ENCODE assay signal across 8 mouse cellular contexts in genomic region chr14:98181545-98181944, GRCm38 (mm10). TPM values are rescaled to one million over a fixed set of nuclear protein-coding genes. Genes with fewer than 3 reads are reported as not detected.
DNase-seq lines count a peak whose midpoint lies in the region; ATAC-seq and TF ChIP-seq lines count a peak whose summit lies in the region.

No protein-coding gene starts in this region.

- H3K9ac ChIP-seq in forebrain, embryonic 16.5 days (replicated peaks; ENCODE audit: low read depth, low read length) = no peak overlapping the region
- H3K9ac ChIP-seq in midbrain, embryonic 13.5 days (replicated peaks) = no peak overlapping the region

- H3K27ac ChIP-seq in left cerebral cortex, adult 2 months = no peak overlapping the region
- no peak overlapping the region for H3K27ac ChIP-seq in forebrain, embryonic 16.5 days (ENCODE audit: low read length)
- no peak overlapping the region for H3K27ac ChIP-seq in midbrain, embryonic 13.5 days

- H3K4me3 ChIP-seq in left cerebral cortex, adult 2 months = no peak overlapping the region
- no peak overlapping the region for H3K4me3 ChIP-seq in forebrain, embryonic 16.5 days (replicated peaks; ENCODE audit: low read length)
- no peak overlapping the region for H3K4me3 ChIP-seq in midbrain, embryonic 13.5 days (replicated peaks)

- H3K4me2 ChIP-seq in forebrain, embryonic 16.5 days (ENCODE audit: low read length) = no peak overlapping the region
- no peak overlapping the region for H3K4me2 ChIP-seq in midbrain, embryonic 13.5 days (replicated peaks)

- 0 out of 2 replicates have a peak, but pooled peaks cover 4% of the 10 kb centered on the region for H3K27me3 ChIP-seq in forebrain, embryonic 16.5 days (replicated peaks; ENCODE audit: control insufficient read depth, insufficient read depth, low read length)
- H3K27me3 ChIP-seq in midbrain, embryonic 13.5 days = no peaks in the 10 kb centered on the region

- TF ChIP-seq CTCF in left cerebral cortex, adult 2 months (IDR thresholded peaks at IDR 0.05) = peak; percentile 71

- DNase-seq in cerebellum, postnatal 10 days = peak; percentile 48 to 54
- DNase-seq in cerebellum, adult 9-11 months = no peak
- DNase-seq in left cerebral cortex, adult 2 months (ENCODE audit: extremely low spot score in 1 of 2, low spot score in 2 of 2) = peak in 1 of 2 experiments; percentile 22
- no peak for DNase-seq in left cerebral cortex, postnatal 36 days (ENCODE audit: low spot score in 2 of 2)
- no peak for DNase-seq in urinary bladder, postnatal 25 days (ENCODE audit: low spot score)

- intact Hi-C loops in left cerebral cortex, adult 2 months (cut with DNase I) = loop anchor here (5.0 kb wide), 2 partner anchors 624 to 1219 kb away; no protein-coding TSS in a partner anchor
- intact Hi-C loops in left cerebral cortex, postnatal 36 days (cut with DNase I) = loop anchor here (5.0 kb wide), 1 partner anchor 864 kb away; no protein-coding TSS in a partner anchor

- no peaks in the 10 kb centered on the region for H3K4me1 ChIP-seq in forebrain, embryonic 16.5 days (replicated peaks; ENCODE audit: control insufficient read depth, insufficient read depth, low read length)
- 0 out of 2 replicates have a peak, but pooled peaks cover 2% of the 10 kb centered on the region for H3K4me1 ChIP-seq in midbrain, embryonic 13.5 days (replicated peaks)

- ATAC-seq in forebrain, embryonic 16.5 days = peak; percentile 50; the same call in 1 of the 2 replicates
- ATAC-seq in midbrain, embryonic 13.5 days = 0 out of 2 replicates have a peak, but pooled peaks have one; percentile 48
- no peak for ATAC-seq in monocyte, adult 5-6 weeks (replicated peaks; ENCODE audit: insufficient number of reproducible peaks, low FRiP score, low TSS enrichment, poor library complexity, severe bottlenecking)

- WGBS in forebrain, embryonic 16.5 days = 3% methylated on average over 1 of the region's 1 CpGs
- WGBS in midbrain, embryonic 13.5 days = 2% methylated on average over 1 of the region's 1 CpGs

- no peaks in the 10 kb centered on the region for H3K36me3 ChIP-seq in forebrain, embryonic 16.5 days (ENCODE audit: control insufficient read depth, insufficient read depth)
- no peaks in the 10 kb centered on the region for H3K36me3 ChIP-seq in midbrain, embryonic 13.5 days

- H3K9me3 ChIP-seq in forebrain, embryonic 16.5 days (ENCODE audit: control insufficient read depth, low read length) = no peaks in the 10 kb centered on the region
- no peaks in the 10 kb centered on the region for H3K9me3 ChIP-seq in midbrain, embryonic 13.5 days

RNA-seq across cellular contexts. Expression of gene Dach1, which starts 12.0 kb away (rescaled TPM):
- 1 to 10 TPM; 3.4 to 5.6 TPM for total RNA-seq in left cerebral cortex, adult 2 months (2021)
- total RNA-seq in left cerebral cortex, postnatal 36 days (2021) = 1 to 10 TPM; 4.3 to 6.1 TPM
- polyA plus RNA-seq in forebrain, embryonic 16.5 days (2015; fragmentation: Nextera tagmentation; extraction: Ambion mirVana) = 7.4 and 8.6 TPM in 2 replicates
- 13.6 and 14.6 TPM in 2 replicates for polyA plus RNA-seq in midbrain, embryonic 13.5 days (2015; fragmentation: Nextera tagmentation; extraction: Ambion mirVana)
- total RNA-seq in monocyte, adult 5-6 weeks (2017) = 0.39 to 1.5 TPM (median 0.86 TPM) in 3 replicates

Comparison
In these comparisons a context has a peak if more than half of its experiments do, and no peak if none do; other contexts are left out.
1. DNase-seq: peak in cerebellum, postnatal 10 days (2 of 2); none in cerebellum, adult 9-11 months (single experiment), left cerebral cortex, postnatal 36 days (0 of 2) and urinary bladder, postnatal 25 days (single experiment).